Mouse (Mus musculus) cerebellum, postnatal 36 days (tissue): ENCODE measurements around the gene Gm48551.
A peak's percentile ranks its signal among the peaks of the same experiment; 100 is the strongest.

Experiments used
- DNase-seq, 2 experiments: peaks; one replicate each; pipeline ENCODE4 v3.0.0; 2021 to 2022; ENCODE audit warnings: mixed read lengths in 2 of 2

Gm48551 gene

GRCm38 (mm10) chr10:81358209-81358608 is 26.1 kb upstream of the Gm48551 start:
- no peak for DNase-seq

DNA sequence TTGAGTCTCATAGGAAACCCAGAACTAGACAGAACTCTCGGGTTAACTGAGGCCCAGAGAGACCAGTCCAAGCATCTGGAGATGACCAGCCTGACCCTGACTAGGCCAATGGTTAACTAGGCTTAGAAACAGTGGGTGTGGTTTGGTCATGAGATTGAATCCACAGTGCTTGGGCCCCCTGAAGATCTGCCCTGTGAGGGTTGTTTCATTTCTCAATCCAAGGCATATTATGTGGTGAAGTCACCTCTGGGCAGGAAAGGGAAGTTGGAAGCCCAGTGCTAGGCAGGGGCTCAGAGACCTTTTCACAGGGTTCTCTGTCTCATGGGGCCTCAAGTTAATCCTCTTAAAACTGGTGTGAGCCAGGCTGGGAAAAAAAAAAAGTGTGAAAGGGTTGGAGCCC is 25.4 kb upstream of the Gm48551 start:
- DNase-seq, result no peak

GRCm38 (mm10) chr10:81360721-81361120 is 23.5 kb upstream of the Gm48551 start:
- no peak for DNase-seq

GRCm38 (mm10) chr10:81362336-81362949 is 21.8 kb upstream of the Gm48551 start:
- no peak for DNase-seq

DNA sequence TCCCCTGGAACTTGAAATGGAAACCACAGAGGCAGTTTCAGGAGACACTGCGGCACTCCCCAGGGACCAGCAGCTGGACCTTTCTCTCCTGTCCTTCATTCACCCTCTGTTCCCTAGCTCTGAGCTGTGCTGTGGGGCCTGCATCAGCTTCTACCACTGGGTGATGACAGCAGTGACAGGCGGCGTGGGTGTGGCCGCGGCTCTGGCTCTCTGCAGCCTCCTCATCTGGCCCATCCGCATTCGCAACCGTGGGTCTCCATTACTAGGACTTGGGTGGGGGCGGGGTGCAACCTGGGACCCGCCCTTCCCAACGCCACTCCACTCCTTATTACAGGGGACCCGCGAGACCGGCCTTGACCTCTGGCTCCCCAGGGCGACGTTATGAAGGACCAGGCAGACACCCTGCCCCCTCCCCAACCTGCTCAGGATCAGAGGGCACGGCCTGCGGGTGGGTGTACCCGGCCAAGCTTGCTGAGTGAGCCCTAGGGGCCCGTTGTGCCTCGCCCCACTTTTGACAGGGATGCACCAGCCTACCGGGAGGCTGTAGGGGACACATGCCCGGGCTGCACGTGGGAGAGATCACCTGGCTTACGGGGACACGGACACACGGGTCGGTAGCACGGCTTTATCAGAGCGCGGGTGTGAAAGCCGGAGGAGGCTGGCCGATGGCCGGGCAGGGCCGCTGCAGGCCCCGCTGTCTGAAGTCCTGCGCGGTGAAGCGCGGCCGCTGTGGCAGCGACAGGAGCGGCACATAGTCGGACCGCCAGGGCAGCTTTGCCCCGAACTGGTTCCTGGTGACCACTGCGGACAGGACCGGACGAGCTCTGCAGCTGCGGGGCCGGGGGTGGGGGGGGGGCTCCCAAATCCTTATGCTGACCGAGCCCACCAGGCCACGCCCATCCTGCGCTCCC is 20.6 kb upstream of the Gm48551 start:
- DNase-seq, result no peak

GRCm38 (mm10) chr10:81364666-81365065 is 19.6 kb upstream of the Gm48551 start:
- DNase-seq, result no peak

DNA sequence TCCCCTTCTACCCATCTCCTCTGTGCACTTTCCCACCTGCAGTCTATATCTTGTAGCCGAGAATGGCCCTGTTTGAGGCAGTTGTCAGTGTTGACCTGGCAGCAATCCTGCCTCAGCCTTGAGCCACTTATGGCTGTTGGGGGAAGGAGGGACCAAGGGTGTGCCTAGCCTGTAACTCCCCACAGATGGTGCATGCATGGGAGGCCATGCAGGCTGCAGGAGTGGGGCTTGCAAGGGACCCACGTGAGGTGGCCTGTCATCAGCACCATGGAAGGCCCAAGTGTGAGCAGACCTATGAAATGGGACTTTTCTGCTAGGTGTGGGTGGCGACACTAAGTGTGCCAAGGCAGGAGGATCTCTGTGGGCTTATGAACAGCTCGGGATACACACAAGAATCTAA is 19.2 kb upstream of the Gm48551 start:
- no peak for DNase-seq

- no peak for DNase-seq
These were observed 18.4 kb upstream of the Gm48551 start, which contains the start of gene 4930404N11Rik for GRCm38 (mm10) chr10:81365672-81366476. 4930404N11Rik (minus strand) TSS chr10:81365816.

DNA sequence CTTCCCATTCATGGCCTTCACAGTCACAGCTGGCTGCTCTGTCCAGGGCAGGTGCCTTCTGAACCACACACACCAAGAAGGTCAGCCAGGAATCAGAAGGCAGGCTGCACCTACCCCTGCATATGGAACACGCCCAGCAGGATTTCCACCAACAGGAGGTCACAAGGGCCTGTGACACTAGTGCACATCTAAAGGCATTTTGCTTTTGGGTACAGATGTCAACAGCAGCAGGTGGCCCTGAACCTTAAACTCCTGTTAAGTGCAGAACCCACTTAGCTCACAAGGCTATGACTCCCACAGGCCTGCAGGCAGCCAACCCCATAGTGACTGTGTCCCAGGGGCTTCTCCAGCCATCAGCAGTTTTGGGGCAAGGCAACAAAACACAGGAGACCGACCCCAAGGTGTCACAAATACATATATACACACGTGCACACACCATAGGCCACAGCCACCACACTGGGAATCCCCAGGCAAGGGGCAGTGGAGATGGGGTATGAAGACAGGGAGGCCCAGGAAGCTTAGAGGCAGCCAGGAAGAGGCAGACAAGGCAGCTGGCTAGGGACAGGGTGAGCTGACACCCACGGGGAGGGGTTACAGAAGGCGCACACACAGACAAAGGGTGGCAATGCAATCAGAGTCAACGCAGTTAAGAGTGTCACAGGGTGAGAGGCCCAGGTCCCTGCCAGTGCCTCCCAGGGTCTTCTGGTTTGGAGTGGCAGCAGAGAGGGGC is 17.6 kb upstream of the Gm48551 start:
- no peak for DNase-seq

- DNase-seq, result no peak
These were observed 17.1 kb upstream of the Gm48551 start for GRCm38 (mm10) chr10:81367207-81367495.

DNA sequence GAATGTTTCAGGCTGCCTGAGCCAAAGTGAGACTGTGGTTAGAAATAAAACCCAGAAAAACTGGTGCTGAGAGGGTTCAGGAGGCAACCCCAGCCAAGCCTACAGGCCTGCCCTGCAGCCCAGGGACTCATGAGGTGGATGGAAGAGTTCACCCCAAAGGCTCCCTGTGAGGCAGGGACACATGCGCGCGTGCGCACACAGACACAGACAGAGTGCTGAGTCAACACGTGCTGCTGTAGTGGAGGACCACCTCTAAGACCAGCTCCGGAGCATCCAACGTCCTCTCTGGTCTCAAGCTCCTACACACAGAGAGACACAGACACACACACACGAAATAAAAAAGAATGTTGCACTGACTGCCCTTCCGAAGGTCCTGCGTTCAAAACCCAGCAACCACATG is 8.9 kb upstream of the Gm48551 start:
- no peak for DNase-seq

- no peak for DNase-seq
These were observed 7.5 kb upstream of the Gm48551 start for GRCm38 (mm10) chr10:81376561-81377361.

GRCm38 (mm10) chr10:81377362-81377664 is 7.0 kb upstream of the Gm48551 start:
- no peak for DNase-seq

GRCm38 (mm10) chr10:81377793-81378552 is 6.3 kb upstream of the Gm48551 start, which contains the start of gene Fzr1:
Fzr1 (minus strand) TSS chr10:81378516.
- no peak for DNase-seq

DNA sequence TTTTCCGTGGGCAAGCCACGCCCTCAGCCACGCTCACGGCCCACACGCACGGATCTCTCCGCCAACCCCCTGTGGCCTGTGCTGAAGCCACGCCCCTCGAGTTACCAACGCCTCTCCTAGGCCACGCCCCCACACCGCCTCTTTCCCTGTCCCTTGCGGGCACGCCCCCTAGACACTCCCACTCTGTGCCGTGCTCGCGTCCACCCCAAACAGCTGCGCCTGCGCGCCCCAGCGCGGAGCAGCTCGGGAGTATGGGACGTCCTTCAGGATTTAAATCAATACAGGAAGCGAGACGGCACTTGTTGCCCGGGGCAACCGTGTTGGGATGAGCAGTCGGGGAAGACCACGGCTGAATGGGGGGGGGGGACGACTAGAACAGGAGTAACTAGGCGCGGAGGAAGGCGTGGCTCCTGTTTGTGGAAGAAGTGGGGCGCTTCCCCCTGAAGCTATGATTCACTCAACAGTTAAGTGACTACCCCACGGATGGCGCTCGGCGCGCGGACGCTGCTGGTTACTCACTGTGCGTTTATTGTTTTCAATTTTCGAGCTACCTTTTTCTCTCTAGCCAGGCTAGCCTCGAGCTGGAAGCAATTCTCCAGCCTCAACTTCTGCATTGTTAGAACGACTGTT is 5.6 kb upstream of the Gm48551 start:
- peak; percentile 100 for DNase-seq

DNA sequence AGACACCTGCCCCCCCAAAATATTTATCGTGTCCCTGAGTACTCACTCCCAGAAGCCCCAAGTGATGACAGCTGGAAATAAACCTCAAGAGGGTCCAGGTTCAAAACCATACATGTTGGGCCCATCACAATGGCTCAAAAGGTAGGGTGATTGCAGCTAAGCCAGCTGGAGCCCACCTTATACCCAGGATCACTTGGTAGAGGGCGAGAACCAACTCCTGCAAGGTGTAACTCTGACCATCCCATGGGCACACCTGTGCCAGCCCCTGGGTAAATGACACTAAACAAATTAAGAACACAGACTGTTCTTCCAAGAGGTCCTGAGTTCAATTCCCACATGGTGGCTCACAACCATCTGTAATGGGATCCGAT is 5.1 kb upstream of the Gm48551 start:
- no peak for DNase-seq

DNA sequence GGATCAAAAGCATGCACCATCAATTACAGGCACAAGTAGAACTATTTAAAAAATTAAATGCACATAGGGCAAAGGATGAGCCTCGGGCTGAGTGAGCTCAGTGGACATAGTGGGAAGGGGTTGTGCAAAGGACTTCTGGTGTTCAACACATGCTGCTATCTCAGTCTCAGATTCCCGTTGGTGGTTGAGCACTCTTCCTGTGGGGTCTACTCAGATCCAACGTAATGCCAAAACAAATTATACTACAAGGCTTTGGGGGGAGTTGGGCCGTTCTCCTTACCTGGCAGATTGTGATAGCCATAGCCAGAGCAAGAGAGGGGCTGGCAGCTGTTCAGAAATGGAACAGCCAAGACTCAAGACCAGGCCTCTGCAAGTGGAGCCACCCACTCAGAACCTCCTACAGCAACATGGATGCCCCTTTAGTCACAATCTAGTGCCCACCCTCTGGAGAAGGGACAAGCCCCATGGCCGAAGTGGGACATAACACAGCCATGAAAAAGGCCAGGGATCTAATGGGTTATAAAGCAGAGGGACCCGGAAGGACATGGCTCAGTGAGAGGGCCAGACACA is 4.4 kb upstream of the Gm48551 start:
- DNase-seq, result no peak

DNA sequence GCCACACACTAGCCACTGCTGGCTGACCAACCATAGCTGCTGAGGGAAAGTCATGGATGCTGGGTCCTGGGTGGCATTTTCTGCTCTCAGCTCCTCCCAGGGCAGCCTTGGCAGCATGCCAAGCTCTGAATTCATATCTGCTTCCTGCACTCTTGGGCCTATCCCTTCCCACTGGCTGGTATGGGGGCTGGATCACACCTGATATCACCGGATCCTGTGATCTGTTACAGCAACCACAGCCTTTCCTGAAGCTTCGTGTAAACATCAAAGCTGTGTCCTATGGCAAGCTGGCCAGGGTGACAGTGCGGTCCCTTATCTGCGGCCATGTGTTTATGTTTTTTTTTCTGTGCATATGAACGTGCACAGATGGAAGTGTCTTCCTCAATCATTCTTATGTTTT is 2.2 kb upstream of the Gm48551 start:
- DNase-seq, result no peak

DNA sequence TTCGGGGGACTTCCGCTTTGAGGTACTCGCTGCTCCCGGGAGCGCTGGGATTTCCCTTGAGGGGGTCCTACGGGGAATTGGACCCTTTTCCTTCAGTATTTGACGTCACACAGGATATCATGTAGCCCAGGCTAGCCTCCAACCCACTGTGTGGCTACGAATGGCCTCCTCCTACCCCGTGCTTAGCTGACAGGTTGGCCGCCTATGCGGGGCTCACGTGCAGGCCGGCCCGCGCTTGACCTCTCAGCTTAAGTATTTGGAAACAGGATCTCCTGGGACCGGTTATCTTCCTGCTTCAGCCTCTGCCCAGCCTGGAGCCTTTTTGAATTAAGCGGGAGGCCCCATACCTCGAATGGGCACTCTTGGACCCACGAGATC is 328 bp downstream of the Gm48551 start:
- no peak for DNase-seq

DNA sequence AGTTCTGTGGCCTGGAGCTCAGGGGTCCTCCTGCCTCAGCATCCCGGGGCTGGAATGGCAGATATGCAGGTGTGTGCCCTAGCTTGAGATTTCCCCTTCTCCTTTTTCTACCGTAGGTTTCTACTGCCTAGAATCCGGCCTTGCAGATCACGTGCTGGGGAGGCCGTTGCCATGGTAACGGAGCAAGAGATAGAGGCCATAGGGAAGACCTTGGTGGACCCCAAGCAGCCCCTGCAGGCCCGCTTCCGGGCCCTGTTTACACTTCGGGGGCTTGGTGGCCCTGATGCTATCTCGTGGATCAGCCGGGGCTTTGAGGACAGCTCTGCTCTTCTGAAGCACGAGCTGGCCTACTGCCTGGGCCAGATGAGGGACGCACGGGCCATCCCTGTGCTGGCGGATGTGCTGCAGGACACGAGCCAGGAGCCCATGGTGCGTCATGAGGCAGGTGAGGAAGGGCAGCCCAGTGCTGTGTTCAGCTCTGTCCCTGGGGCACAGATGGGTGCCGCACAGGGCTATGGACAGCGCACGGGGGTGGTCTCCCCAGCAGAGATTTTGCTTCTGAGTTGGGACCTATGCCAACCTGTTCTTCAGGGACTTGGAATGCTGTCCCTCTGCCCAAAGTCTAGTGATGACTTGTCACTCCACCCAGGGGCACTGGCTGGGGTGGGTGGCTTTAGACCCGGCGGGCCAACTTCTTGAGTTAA is 1.5 kb downstream of the Gm48551 start:
- no peak for DNase-seq
